Mouse (Mus musculus) urinary bladder, postnatal 4 days (tissue): ENCODE data around the gene Smg1.

ENCODE experiments used
- DNase-seq, 2 experiments: peaks; one replicate each; pipeline ENCODE4 v3.0.0; 2021 to 2022; ENCODE audit warnings: low spot score in 2 of 2

Gene Smg1

DNA sequence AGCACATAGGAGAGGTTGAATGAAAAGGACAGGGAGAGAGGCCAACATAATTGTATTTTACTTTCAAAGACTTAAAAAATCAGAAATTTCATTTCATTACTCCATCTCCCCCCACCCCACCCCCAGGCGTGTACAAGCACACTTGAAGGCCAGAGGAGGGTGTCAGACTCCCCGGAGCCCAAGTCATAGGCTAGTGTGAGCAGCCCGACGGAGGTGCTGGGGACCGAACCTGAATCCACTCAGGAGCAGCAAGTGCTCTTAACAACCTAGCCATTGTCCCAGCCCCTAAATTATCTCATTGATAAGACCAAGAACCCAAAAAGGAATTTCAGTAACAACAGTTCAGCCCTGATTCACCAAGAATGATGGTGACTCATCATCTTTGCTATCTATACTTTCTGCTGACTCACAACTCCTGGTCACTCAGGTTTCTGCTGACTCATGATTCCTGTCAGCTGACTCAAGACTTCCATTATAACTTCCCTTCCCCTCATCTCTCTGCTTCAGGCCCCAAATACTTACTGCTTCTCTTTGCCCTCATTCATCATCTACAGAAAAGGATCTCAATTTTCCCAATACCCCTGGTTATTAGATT, 138.9 kb downstream of the Smg1 start:
- no peak for DNase-seq

- DNase-seq: no peak
Observed at GRCm38 (mm10) chr7:118103462-118104379, 139.7 kb downstream of the Smg1 start.

DNA sequence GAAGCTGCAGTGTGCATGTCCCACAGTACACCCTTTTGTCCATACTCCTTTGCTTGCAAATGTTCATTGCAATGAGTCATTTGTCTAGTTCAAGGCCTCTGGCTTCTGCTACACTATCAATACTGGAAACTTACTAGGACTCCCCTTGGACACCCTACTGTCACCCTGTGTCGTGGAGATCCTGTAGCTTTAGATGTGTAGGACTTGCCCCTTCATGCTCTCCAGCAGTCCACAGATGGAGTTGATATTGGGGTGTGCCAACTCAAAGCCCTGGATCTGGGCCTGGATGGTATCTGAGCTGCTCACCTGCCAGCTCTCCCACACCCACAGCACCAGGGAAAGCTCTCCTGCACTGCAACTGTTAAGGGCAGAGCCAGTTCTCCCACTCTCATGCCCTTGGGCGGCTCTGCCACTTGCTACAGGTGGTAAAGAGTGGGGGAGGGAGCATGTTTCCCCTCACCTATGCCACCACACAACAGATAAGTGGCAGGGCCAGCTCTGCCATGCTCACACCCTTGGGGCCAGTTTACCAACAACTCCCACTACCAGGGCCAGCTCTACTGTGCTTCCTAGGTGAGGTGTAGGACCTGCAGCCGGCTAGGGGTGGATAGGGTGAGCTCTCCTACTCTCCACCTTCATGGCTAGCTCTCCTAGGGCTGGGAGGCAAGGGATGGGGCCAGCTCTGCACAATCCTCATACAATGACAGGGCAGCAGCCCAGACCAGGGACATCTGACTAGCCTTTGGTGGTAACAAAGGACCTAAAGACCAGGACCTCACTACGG, 140.6 kb downstream of the Smg1 start:
- DNase-seq: no peak

DNA sequence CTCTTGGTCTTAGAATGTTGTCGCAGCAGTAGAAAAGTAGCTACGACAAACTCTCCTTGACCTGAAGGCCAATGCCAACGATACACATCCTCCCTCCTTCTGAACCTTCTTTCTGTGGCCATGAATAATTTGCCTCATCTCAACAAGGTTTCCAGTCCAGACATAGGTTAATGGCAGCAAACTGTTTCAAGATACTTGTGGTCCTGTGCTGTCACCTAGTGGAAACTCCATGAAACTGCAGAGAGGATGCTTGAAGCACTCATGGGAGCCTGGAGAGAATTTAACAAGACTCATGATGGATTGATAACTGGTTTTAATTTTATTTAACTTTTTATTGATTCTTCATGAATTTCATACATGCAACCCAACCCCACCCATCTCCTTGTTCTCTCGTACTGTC, 141.2 kb downstream of the Smg1 start:
- DNase-seq: no peak

DNA sequence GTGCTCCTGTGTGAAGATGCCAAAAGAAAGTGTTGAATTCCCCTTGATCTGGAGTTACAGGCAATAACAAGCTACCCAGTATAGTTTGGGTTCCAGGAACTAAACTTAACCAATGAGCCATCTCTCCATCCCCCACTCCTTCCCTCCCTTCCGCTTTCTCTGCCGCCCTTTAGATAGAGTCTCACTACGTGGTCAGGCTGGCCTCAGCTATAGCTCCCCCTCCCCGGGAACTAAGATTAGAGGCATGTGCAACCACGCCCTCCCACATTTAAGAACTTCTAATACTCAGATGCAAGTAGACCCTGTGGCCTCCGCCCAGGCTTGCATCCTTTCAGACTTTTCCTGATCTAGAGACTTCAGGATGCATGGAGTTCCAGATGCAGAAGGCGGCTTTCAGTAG, 145.9 kb downstream of the Smg1 start:
- no peak for DNase-seq
